Mouse (Mus musculus): ENCODE results near the gene P2rx1. TPM values are rescaled to one million over a fixed set of nuclear protein-coding genes. Genes with fewer than 3 reads are reported as not detected.

The P2rx1 gene
- polyA plus RNA-seq, 1 experiment from 2014 or later: 1.8 TPM

GRCm38 (mm10) chr11:73015391-73016102 is 16.6 kb downstream of the P2rx1 start:
- Histone ChIP-seq H3K36me3 (no peaks in the 10 kb centered on the region), H3K4me1 (replicated peaks) (peaks cover 23% of the 10 kb centered on the region), H3K9me3 (no peaks in the 10 kb centered on the region), H3K4me3 (no peak overlapping the region), H3K27me3 (ENCODE audit: insufficient read depth, poor library complexity, severe bottlenecking) (peaks cover 59% of the 10 kb centered on the region), H3K27ac (no peak overlapping the region)
- 77% methylated on average over 5 of the region's 5 CpGs for WGBS
- DNase-seq (ENCODE audit: low spot score): no peak

DNA sequence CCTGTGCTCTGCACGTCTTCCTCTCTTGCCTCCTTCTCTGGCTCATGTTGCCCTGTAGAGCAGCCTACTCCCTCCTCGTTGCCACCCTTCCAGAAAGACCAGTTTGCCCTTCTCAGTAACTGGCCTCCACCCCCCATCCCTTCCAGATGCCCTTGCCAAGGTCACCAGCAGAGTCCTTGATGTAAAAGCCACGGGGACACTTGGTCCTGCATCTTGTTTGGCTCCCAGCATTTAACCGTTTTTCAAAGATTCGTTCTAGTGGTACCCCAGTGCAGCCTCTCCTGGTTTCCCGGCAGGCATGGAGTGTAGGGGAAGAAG is 17.2 kb downstream of the P2rx1 start:
- Histone ChIP-seq H3K4me3 (no peak overlapping the region), H3K4me1 (replicated peaks) (peaks cover 23% of the 10 kb centered on the region), H3K9me3 (no peaks in the 10 kb centered on the region), H3K27ac (no peak overlapping the region), H3K36me3 (no peaks in the 10 kb centered on the region), H3K27me3 (ENCODE audit: insufficient read depth, poor library complexity, severe bottlenecking) (peaks cover 64% of the 10 kb centered on the region)
- no peak for DNase-seq (ENCODE audit: low spot score)
- 81% methylated on average over 6 of the region's 6 CpGs for WGBS

GRCm38 (mm10) chr11:73018471-73019146 is 19.7 kb downstream of the P2rx1 start, which contains the start of gene Camkk1:
Gene Camkk1, plus strand, starts transcription at chr11:73019008.
- H3K4me3 ChIP-seq: peak within 1 kb of the TSS; percentile 72
- no peaks in the 10 kb centered on the region for H3K36me3 ChIP-seq
- DNase-seq (ENCODE audit: low spot score): peak; percentile 90
- peak within 1 kb of the TSS; percentile 74 for H3K27ac ChIP-seq
- under 1% methylated on average over 57 of the region's 57 CpGs for WGBS
- H3K27me3 ChIP-seq (ENCODE audit: insufficient read depth, poor library complexity, severe bottlenecking): peaks cover 87% of the 10 kb centered on the region
- H3K9me3 ChIP-seq: no peaks in the 10 kb centered on the region
- peaks cover 23% of the 10 kb centered on the region for H3K4me1 ChIP-seq (replicated peaks)

- 2% methylated on average over 46 of the region's 46 CpGs for WGBS
- Histone ChIP-seq H3K4me1 (replicated peaks) (peaks cover 24% of the 10 kb centered on the region), H3K27me3 (ENCODE audit: insufficient read depth, poor library complexity, severe bottlenecking) (peaks cover 83% of the 10 kb centered on the region)
These were observed 20.4 kb downstream of the P2rx1 start for GRCm38 (mm10) chr11:73019147-73019795.

DNA sequence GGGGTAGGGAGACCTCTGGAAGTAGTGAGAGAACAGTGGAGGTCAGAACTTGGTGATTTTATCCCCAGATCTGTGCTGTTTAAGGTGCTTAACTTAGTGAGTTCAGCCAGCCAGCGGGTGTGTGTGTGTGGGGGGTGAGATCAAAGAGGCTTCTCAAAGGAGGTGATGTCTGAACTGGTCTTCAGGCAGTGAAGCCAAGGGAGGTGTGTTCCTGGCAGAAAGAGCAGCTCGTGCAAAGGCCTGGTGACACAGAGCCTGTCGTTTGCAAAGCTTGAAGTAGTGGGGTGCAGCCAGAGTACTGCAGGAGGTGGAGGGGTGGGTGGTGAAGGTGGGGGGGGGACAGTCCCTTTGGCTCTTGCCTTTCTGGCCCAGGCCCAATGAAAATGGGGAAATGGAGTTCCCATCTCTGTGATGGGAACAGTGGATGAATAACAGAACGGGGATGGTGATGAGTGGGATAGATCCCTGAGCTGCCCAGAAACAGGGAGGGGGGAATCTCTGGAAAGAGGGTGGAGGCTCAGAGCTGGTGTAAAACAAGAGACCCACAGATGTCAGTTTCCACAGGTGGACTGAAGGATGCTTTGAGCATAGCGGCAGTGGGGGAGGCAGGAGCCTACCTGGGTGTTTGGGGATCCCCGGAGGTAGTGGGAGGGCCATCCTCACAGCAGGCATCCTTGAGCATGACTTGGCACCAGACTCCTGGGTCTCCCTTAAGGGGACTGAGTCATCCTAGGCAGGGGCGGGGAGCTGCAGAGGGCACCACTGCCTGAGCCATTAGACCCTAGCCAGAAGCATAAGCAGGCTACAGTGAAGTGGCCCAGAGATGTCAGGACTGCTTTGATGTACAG is 22.3 kb downstream of the P2rx1 start:
- DNase-seq (ENCODE audit: low spot score): no peak
- WGBS: 58% methylated on average over 7 of the region's 7 CpGs
- no peaks in the 10 kb centered on the region for H3K36me3 ChIP-seq
- H3K4me1 ChIP-seq (replicated peaks): peaks cover 33% of the 10 kb centered on the region
- no peaks in the 10 kb centered on the region for H3K9me3 ChIP-seq
- no peak overlapping the region for H3K27ac ChIP-seq
- peaks cover 74% of the 10 kb centered on the region for H3K27me3 ChIP-seq (ENCODE audit: insufficient read depth, poor library complexity, severe bottlenecking)
- no peak overlapping the region for H3K4me3 ChIP-seq

More at GRCm38 (mm10) chr11:73019147-73019795, 20.4 kb downstream of the P2rx1 start:
- Histone ChIP-seq H3K27ac (peak overlapping the region; percentile 74), H3K4me3 (peak overlapping the region; percentile 72), H3K36me3 (no peaks in the 10 kb centered on the region), H3K9me3 (no peaks in the 10 kb centered on the region)
- peak; percentile 35 for DNase-seq (ENCODE audit: low spot score)

- no peak for DNase-seq (ENCODE audit: low spot score)
- 58% methylated on average over 9 of the region's 9 CpGs for WGBS
- H3K4me3 ChIP-seq: no peak overlapping the region
- H3K4me1 ChIP-seq (replicated peaks): peaks cover 32% of the 10 kb centered on the region
- H3K27me3 ChIP-seq (ENCODE audit: insufficient read depth, poor library complexity, severe bottlenecking): peaks cover 54% of the 10 kb centered on the region
- H3K9me3 ChIP-seq: no peaks in the 10 kb centered on the region
- H3K27ac ChIP-seq: no peak overlapping the region
- no peaks in the 10 kb centered on the region for H3K36me3 ChIP-seq
These were observed 24.2 kb downstream of the P2rx1 start for GRCm38 (mm10) chr11:73023099-73023498.

- H3K9me3 ChIP-seq: no peaks in the 10 kb centered on the region
- H3K27ac ChIP-seq: no peak overlapping the region
- peaks cover 50% of the 10 kb centered on the region for H3K27me3 ChIP-seq (ENCODE audit: insufficient read depth, poor library complexity, severe bottlenecking)
- DNase-seq (ENCODE audit: low spot score): no peak
- H3K36me3 ChIP-seq: no peaks in the 10 kb centered on the region
- H3K4me1 ChIP-seq (replicated peaks): peaks cover 24% of the 10 kb centered on the region
- H3K4me3 ChIP-seq: no peak overlapping the region
- WGBS: 63% methylated on average over 4 of the region's 4 CpGs
These were observed 24.9 kb downstream of the P2rx1 start for GRCm38 (mm10) chr11:73023827-73024226.

GRCm38 (mm10) chr11:73024236-73024904 is 25.5 kb downstream of the P2rx1 start:
- H3K27ac ChIP-seq: peak overlapping the region; percentile 6

DNA sequence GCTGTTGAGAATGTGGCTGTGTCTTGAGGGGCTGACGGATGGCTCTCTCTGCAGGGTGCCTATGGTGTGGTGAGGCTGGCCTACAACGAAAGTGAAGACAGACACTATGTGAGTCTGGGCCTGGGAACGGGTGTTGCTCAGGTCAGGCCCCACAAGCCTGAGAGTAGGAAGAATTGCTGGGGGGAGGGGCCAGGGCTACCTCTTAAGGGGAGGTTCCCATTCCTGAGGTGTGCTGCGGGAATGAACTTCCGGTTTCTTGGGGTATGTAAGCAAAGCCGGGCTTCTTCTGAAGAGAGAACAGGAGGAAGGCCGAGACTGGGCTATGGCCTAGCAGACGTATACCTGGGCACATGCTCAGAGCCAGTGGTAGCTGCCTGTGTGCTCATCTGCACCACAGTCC is 28.1 kb downstream of the P2rx1 start:
- peaks cover 25% of the 10 kb centered on the region for H3K27me3 ChIP-seq (ENCODE audit: insufficient read depth, poor library complexity, severe bottlenecking)
- no peak overlapping the region for H3K27ac ChIP-seq
- H3K4me3 ChIP-seq: no peak overlapping the region
- no peaks in the 10 kb centered on the region for H3K36me3 ChIP-seq
- no peaks in the 10 kb centered on the region for H3K9me3 ChIP-seq
- no peak for DNase-seq (ENCODE audit: low spot score)
- 50% methylated on average over 8 of the region's 8 CpGs for WGBS
- H3K4me1 ChIP-seq (replicated peaks): peaks cover 27% of the 10 kb centered on the region

More at GRCm38 (mm10) chr11:73024236-73024904, 25.5 kb downstream of the P2rx1 start:
- no peak for DNase-seq (ENCODE audit: low spot score)
- 65% methylated on average over 7 of the region's 7 CpGs for WGBS
- Histone ChIP-seq H3K36me3 (no peaks in the 10 kb centered on the region), H3K4me3 (no peak overlapping the region), H3K4me1 (replicated peaks) (peaks cover 19% of the 10 kb centered on the region), H3K27me3 (ENCODE audit: insufficient read depth, poor library complexity, severe bottlenecking) (peaks cover 45% of the 10 kb centered on the region), H3K9me3 (no peaks in the 10 kb centered on the region)

DNA sequence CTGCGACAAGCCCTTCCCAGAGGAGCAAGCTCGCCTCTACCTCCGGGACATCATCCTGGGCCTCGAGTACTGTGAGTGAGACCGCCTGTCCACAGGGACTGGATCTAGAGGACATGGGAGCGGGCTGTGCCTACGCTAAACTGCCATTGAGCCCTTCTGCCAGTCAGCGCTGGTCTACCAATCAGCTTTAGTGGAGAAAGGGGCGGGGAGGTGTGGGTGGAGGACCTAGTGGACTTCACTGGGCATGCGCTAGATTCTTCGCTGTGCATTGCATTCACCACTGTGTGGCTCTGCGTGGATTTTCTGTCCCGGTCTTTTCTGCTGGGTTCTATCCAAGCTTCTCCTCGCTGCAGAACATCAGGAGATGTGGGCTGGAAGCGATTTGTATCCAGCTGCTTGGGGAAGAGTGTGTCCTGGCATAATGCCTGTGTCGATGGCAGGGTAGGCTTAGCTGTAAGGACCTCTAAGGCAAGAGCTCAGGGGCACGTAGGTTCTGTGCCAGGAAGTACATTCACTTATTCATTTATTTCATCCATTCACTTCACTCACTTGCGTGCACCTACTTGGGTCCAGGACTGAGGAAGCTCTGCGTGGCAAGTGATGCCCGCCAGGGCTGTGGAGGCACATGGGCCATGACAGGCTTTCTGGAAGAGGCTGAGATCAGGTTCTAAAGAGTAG is 32.1 kb downstream of the P2rx1 start:
- Histone ChIP-seq H3K4me3 (peak overlapping the region; percentile 44), H3K27me3 (ENCODE audit: insufficient read depth, poor library complexity, severe bottlenecking) (peaks cover 9% of the 10 kb centered on the region), H3K27ac (peak overlapping the region; percentile 78)

GRCm38 (mm10) chr11:73031536-73031935 is 32.6 kb downstream of the P2rx1 start:
- H3K4me3 ChIP-seq: peak overlapping the region; percentile 44
- no peak for DNase-seq (ENCODE audit: low spot score)
- WGBS: 73% methylated on average over 5 of the region's 5 CpGs

More for the DNA sequence above, 32.1 kb downstream of the P2rx1 start:
- Histone ChIP-seq H3K4me1 (replicated peaks) (peaks cover 12% of the 10 kb centered on the region), H3K36me3 (no peaks in the 10 kb centered on the region), H3K9me3 (no peaks in the 10 kb centered on the region)
- 28% methylated on average over 20 of the region's 20 CpGs for WGBS
- peak; percentile 86 for DNase-seq (ENCODE audit: low spot score)

More at GRCm38 (mm10) chr11:73031536-73031935, 32.6 kb downstream of the P2rx1 start:
- H3K4me1 ChIP-seq (replicated peaks): peaks cover 13% of the 10 kb centered on the region
- H3K9me3 ChIP-seq: no peaks in the 10 kb centered on the region
- H3K36me3 ChIP-seq: no peaks in the 10 kb centered on the region
- peak overlapping the region; percentile 78 for H3K27ac ChIP-seq
- H3K27me3 ChIP-seq (ENCODE audit: insufficient read depth, poor library complexity, severe bottlenecking): peaks cover 9% of the 10 kb centered on the region
